Mouse (Mus musculus): Measurements from ENCODE around the gene Pnmal2.

Gene Pnmal2

GRCm38 (mm10) chr7:16940292-16940691 lies 4.2 kb upstream of the Pnmal2 start:
- in situ Hi-C loops (cut with MboI, MseI): no loop called here

DNA sequence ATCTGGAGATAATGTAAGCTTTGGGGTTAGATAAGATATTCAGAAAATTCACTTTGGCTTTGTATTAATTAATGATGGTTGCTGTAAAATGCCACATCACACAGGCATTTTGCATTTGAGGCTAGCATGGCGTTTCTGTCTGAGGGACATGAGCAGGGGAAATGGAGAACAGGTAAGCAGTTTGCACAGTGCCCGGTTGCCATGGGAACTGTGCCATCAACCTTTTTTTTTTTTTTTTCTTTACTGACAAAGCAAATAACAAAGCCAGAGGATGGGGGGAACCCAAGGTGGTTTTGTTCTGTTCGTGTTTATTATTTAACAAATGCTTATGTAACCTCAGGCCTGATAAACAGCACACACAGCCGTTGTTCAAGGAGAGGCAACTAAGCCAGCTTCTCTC lies 1.6 kb upstream of the Pnmal2 start:
- in situ Hi-C loops (cut with MboI, MseI): no loop called here

DNA sequence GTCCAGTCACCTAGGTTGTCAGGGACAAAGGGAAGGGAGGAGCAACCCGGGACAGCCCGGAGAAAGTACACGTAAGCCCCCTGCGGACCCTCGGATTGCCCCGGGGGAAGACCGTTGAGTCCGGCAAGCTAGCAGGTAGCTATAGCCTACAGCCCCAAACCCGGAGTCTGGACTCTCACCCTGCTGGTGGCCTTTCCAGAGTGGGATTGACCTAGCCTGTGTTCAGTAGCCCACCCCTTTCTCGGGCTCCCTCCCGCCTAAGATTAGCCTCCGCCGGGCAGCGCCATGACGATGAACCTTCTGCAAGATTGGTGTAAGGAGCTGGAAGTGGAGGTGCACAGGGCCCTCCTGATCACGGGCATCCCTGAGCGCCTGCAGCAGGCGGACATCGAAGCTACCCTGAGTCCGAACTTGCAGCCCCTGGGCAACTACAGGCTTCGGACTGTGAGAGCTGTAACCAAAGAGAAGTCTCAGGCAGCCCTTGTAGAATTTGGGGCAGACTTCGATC lies 380 bp downstream of the Pnmal2 start:
- in situ Hi-C loops (cut with MboI, MseI): no loop called here

GRCm38 (mm10) chr7:16945419-16945818 lies 937 bp downstream of the Pnmal2 start:
- in situ Hi-C loops (cut with MboI, MseI): no loop called here

GRCm38 (mm10) chr7:16946441-16947348 lies 2.2 kb downstream of the Pnmal2 start:
- in situ Hi-C loops (cut with MboI, MseI): no loop called here

DNA sequence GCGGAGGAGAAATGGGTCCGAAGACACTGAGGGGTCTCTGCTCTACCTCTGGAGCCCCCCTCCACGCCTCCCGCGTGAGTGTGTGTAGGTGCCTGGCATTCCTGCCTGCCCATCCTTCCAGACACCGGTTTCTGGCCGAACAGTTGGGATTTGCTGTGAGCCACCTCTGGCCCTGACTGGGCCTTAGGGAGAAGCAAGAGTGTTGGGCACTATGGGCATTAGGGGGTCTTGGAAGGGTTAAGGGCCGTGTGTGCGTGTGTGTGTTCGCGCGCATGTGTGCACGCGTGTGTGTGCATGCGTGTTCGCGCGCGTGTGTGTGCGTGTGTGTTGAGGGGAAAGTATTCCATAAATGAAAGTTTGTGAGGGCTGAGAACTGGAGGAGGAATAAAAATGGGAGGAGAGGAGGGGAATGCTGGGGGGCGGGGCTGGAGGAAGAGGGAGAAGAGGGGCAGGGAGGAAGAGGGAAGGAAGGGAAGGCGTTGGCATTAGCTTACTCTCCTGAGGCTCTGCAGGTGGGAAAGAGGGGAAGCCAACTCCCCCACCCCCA lies 2.9 kb downstream of the Pnmal2 start:
- in situ Hi-C loops (cut with MboI, MseI): no loop called here

- in situ Hi-C loops (cut with MboI, MseI): no loop called here
Measured at GRCm38 (mm10) chr7:16947959-16948361, 3.5 kb downstream of the Pnmal2 start.

DNA sequence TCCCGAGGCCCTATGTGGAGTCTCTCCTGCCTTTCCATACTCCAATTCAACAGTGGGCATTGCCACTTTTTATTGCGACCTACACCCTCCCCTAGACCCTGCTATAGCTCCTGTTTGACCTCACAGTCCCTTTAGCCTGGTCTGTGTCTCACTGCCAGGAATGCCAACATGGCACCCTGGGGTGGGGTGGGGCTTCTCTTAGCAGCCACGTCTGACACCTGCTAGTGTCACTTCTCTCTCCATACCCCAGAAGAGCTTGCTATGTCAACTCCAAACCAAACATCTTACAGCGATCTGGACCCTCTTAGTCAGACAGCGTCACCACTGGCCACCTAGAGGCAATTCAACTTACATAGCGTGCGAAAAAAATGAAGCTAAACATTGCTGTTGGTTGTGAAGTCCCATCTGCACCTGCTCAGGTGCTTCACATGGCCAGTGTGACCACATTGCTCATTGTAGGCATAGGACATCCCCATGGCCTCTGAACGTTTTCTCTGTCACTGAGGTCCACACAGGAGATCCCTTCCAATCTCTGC lies 4.5 kb downstream of the Pnmal2 start:
- in situ Hi-C loops (cut with MboI, MseI): no loop called here

- in situ Hi-C loops (cut with MboI, MseI): loop anchor here (5.0 kb wide), 2 partner anchors 47 to 107 kb away; no protein-coding TSS in a partner anchor
Measured at GRCm38 (mm10) chr7:16949908-16950841, 5.7 kb downstream of the Pnmal2 start.

DNA sequence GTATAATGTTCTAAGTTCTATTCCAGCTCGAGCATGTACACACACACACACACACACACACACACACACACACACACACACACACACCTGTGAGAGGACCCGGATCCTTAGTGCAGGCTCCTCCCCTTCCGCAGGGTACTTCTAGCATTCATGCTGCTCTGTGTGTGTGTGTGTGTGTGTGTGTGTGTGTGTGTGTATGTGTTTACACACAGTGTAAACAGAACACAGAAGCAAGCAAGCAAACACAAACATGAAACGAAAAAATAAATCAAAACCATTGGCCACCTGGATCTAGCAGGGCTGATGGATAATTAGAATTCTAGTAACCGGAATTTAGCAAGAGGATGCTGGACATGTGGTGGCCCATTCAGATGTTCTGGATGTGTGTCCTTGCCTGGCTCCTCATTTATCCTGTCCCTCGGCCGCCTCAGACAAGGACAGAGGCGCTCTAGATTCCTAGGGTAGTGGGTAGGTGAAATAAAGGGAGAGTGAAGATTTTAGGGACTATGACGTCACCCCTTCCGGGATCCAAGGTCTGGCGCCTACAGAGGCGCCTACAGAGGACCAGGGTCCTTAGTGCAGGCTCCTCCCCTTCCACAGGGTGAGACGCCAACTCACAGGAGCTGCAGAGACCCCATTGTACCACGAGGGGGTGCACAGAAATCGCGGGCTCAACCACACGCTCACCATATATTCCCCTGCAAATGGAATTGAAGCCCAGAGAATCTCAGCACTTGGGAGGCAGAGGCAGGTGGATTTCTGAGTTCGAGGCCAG lies 6.6 kb downstream of the Pnmal2 start:
- in situ Hi-C loops (cut with MboI, MseI): loop anchor here (5.0 kb wide), 2 partner anchors 46 to 106 kb away; no protein-coding TSS in a partner anchor

DNA sequence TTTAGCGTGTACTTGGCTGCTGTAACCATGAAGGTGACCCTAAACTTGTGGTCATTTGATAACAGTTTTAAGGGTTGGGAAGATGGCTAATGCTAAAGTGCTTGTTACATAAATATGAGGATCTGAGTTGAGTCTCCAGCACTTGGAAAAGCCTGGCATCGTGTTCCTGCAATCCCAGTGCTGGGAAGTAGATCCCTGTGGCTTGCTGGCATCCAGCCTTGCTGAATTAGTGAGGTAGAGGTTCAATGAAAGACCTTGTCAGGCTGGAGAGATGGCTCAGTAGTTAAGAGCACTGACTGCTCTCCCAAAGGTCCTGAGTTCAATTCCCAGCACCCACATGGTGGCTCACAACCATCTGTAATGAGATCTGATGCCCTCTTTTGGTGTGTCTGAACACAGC lies 9.3 kb downstream of the Pnmal2 start:
- in situ Hi-C loops (cut with MboI, MseI): loop anchor here (5.0 kb wide), 2 partner anchors 44 to 104 kb away; no protein-coding TSS in a partner anchor

GRCm38 (mm10) chr7:16955712-16956111 lies 11.2 kb downstream of the Pnmal2 start:
- in situ Hi-C loops (cut with MboI, MseI): no loop called here

DNA sequence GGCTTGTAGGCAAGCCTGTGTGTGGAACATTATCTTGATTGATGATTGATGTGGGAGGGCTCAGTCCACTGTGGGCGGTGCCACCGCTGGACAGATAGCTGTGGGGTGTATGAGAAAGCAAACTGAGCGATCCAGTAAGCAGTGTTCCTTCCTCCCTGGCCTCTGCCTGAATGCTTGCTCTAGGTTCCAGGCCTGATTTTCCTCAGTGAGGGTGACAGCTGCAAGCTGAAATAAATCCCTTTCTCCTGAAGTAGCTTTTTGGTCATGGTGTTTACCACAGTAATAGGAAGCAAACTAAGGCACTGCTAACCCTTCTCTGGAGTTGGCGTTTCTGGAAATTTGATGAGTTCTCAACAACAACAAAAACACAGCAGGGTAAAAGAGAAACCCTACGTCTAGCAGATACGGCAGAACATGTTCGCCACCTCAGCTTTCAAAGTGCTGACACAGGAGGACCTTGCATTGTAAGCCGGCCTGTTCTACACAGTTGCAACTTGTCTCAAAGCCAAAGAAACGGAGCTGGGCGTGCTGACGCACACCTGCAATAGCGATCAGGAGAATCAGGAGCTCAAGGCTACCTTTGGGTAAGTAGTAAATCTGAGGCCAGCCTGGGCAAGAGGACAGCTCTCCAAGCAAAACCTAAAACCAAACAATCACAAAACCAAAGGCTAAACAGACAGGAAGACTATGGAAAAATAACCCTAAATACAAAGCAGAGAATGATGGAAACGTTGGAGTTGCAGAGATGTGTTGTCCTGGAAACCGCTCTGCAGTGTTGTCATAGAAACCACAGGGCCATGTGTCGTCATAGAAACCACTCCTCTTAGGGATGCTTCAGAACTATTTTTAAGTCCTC lies 12.2 kb downstream of the Pnmal2 start:
- in situ Hi-C loops (cut with MboI, MseI): no loop called here

DNA sequence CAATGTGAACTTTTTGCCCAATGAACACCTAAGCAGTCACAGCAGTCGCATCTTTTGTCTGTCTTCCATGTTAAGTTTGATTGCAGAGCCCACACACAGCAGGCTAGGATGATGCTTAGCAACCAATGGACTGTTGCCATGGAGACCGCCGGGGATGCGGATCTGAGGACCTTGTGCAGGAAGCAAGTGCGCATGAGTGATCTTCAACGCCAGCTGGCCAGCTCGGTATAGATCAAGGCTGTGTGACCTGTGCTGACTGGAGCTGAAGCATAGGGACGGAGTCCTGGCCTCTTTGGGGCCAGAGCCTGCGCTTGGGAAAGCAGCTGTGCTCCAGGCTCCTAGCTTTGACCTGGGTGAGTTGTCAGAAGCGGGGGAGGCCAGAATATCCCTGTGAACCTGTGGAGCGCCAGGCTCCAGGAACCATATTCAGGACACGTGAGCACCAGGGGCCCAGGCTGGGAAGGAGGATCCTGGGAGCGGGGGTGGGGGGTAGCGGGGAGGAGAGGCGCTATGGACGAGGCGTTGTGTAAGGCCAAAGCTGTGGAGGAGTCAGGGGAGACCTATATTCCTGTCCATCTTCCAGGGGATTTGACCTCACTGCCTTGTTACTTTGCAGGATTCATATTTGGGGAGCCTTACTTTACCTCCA lies 15.2 kb downstream of the Pnmal2 start, which contains the start of gene Pnmal1:
Gene Pnmal1 (plus strand): TSS at position 141 of the 649 bp plus-strand sequence.
- in situ Hi-C loops (cut with MboI, MseI): no loop called here

DNA sequence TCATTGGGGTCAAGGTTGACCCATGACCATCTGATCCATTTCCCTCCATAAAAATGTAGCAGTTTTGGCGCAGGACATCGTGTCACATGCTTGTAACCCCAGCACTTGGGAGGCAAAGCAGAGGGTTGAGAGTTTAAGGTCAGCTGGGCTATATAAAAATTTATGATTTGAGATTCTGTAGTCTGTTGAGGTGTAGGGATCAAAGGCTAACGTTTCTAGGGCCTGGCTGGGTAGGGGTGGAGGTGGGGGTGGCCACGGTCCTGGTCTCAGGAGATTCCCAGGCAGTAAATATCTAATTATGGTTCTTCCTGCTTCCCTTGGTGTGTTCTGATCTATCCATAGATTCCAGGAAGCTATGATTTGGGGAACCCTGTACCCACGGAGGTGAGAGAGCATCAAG lies 17.2 kb downstream of the Pnmal2 start:
- in situ Hi-C loops (cut with MboI, MseI): no loop called here

DNA sequence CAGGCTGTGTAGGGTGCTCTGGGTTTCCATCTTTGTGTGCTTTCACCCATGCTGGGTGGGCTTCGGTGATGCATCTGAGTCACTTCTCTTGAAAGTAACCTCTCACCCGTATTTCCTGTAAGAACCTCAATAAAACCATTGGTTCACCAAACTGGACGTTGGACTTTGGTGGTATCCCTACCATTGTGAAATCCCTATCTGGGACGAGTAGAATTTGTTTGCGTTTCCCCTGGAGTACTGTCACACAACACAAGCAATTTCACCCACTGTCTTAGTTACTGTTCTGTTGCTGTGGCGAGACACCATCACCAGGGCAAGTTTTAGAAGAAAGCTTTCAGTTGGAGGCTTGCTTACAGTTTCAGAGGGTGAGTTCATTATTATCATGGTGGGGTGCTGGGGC lies 23.9 kb downstream of the Pnmal2 start:
- in situ Hi-C loops (cut with MboI, MseI): no loop called here

DNA sequence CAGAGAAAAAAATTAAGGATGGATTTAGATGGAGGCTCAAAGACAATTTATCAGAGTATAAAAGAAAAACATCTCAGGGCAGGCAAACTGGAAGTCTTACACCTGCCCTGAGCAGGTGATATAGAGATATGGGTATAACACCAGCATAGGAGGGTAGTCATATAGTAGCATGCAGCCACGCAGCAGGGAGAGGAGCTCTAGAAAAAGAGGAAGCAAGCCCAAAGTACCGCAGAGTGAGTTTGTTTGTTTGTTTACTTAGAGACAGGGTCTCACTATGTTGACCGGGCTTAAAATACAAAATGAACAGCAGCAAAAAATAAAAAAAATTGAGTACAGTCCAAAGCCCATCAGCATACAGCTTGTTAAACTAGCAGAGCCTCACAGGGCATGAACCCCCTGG lies 26.7 kb downstream of the Pnmal2 start:
- in situ Hi-C loops (cut with MboI, MseI): no loop called here

GRCm38 (mm10) chr7:16974018-16974417 lies 29.5 kb downstream of the Pnmal2 start:
- in situ Hi-C loops (cut with MboI, MseI): no loop called here

DNA sequence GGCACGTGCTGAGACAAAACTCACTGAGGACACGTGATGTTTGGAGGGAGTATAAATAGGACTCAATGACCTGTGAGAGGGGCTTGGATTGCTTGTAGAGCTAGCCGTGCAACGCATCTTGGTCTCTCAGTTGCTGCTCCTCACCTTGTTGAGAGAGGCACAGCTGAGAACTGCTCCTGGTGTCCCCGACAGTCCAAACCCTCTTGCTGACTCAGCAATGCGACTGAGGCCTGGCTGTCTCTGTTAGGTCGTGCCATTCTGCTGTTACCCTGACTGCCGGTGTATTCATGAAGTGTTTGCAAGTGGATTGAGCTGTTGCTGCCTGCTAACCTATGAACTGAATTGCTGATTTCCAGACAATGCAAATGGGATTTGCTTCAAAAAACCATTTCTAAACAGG lies 31.8 kb downstream of the Pnmal2 start:
- in situ Hi-C loops (cut with MboI, MseI): no loop called here

All from T-helper 1 cell (primary cell).